Mouse (Mus musculus): ENCODE results near the gene Grk2.

The Grk2 gene

DNA sequence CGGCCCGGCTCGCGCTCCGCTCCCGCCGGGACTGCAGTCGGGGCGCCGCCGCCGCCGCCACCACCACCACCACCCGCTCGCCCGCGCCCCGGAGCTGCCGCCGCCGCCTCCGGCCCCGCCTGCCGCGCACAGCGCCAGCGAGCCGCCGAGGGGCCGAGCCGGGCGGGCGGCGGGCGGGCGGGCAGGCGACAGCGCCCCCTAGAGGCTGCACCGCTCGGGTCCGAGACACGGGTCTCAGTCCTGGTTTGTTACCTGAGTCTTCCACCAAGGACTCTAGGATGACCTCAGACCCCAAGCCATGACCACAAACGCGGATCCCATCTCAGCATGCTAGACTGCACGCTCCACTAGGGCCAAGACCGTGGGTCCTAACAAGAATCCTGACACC is at the start of gene Grk2:
Grk2 (minus strand) TSS at position 33 of the 388 bp plus-strand sequence.
- in situ Hi-C loops (cut with MboI, MseI) = no loop called here

GRCm38 (mm10) chr19:4349455-4349854 is 43.4 kb upstream of the Grk2 start:
- in situ Hi-C loops (cut with MboI, MseI) = no loop called here

DNA sequence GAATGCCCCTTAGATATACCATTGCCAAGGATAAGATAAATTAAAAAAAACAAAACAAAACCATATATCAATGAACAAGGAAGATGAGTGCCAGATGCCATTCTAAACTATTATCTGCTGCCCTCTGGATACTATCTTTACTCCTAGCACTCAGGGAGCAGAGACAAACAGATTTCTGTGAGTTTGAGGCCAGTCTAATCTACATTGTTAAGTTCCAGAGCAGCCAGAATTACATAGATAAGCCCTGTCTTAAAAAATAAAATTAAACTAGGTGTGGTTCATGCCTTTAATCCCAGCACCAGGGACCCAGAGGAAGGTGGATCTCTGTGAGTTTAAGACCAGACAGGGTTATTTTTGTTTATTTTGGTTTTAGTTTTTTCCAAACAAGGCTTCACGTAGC is 40.5 kb upstream of the Grk2 start:
- in situ Hi-C loops (cut with MboI, MseI) = no loop called here

DNA sequence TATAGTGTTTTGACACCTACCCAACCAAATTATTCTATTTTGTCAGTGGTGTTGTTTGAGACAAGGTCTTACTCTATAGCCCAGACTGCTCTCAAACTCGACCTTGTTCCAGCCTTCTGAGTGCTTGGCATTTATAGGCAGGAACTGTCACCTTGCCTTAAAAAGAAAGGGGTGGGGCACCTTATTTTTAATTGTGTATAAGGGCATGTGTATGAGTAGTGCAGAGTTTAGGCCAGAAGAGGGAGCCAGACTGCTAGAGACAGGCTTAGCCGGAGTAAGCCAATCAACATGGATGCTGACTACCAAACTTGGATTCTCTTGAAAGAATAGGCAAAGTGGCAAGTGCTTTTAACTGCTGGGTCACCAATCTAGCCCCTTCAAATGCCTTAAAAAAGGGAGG is 32.1 kb upstream of the Grk2 start:
- in situ Hi-C loops (cut with MboI, MseI) = no loop called here

DNA sequence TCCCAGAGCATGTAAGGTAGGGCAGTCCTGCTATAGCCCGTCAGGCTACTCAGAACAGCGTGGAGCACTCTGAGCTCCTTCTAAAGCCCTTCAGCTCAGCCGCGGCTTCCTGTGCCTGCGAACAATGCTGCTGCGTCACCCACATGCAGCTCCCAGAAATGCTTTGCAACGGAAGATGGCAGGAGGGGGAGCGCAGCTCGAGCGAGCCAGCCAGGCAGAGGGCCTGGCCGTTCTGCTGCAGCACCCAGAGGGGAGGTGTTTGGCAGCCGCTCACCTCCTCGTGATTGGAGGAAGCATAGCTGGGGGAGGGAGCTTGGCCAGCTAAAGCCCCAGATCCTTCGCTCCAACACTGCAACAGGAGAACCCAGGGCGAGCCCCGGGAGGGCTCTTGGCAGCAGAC is 27.8 kb upstream of the Grk2 start:
- in situ Hi-C loops (cut with MboI, MseI) = no loop called here

- in situ Hi-C loops (cut with MboI, MseI) = no loop called here
Observed at GRCm38 (mm10) chr19:4333100-4333775, 27.2 kb upstream of the Grk2 start.

- in situ Hi-C loops (cut with MboI, MseI) = no loop called here
Observed at GRCm38 (mm10) chr19:4332653-4333052, 26.6 kb upstream of the Grk2 start.

DNA sequence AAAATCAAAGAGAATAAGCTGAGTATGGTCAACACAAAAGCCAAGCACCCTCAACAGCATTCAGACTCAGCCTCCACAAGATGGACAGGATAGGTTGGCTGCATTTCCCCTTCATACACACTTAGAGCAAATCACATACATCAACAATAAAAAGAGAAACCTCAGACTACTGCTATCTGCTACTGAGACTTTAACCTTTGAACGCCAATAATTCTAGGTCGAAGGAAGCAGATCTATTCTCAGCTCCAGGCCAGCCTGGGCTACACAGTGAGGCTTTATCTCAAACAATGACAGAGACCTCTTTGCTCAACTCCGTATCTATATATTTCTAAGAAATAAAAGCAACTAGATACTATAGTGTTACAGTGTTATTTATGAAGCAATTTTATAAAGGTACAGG is 25.3 kb upstream of the Grk2 start:
- in situ Hi-C loops (cut with MboI, MseI) = no loop called here

- in situ Hi-C loops (cut with MboI, MseI) = no loop called here
Observed at GRCm38 (mm10) chr19:4330603-4331002, 24.6 kb upstream of the Grk2 start.

DNA sequence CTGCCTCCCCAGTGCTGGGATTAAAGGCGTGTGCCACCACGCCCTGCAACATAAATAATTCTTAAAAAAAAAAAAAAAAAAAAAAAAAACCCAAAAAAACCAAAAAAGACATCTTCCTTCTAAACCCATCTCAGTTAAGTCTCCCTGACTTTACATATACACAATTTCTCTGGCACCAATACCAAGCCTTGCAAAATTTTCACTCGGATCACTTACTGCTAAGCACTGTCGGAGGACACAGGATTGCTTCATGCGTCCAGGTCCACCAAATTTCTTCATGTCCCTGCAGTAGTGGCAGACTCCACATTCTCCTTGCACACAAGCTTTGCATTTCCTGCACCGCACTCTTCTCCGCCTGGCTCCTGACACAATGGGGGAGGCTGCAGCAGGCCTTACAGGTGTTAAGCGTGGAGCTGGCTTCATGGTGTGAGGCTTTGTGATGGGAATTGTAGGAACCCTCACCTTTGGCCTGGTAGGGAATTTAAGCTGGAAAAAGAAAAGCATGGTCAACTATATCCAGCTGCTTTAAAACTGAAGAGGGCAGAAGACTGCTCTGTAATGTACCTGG is 22.8 kb upstream of the Grk2 start:
- in situ Hi-C loops (cut with MboI, MseI) = no loop called here

DNA sequence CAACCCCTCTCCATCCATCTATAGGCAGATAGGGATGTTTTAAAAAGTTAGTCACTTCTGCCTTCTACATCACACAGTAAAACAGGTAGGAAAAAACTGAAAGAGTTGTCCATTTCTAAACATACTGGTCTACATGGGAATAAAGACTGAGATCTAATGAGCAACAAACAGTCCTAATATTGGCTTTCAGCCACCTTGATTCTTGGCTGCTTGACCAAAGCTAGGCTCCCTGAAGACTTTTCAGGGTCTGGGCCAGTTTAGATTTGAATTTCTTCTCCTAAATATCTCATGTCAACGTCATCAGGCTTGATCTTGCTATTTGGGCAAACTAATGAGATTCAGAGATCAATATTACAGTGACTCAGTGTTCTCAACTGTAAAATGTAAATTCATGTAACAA is 20.9 kb upstream of the Grk2 start:
- in situ Hi-C loops (cut with MboI, MseI) = no loop called here

- in situ Hi-C loops (cut with MboI, MseI) = no loop called here
Observed at GRCm38 (mm10) chr19:4326106-4326505, 20.1 kb upstream of the Grk2 start.

DNA sequence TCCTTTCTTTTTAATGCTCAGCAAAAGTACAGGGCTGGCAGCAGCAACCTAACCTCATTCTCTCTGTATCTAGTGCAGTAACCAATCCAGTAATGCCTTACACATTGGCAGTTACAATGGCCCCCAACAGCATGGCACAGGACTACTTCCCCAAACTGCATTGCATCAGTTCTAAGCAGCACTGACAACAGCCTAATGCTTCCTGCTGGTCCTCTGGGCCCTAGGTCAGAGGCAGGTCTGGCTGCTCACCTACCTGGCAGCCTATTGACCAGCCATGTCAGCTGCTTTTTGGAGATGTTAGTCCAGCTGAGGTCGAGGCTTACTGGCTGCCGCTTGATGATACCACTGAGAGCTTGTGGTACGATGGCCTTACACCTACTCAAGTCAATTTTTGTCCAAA is 16.1 kb upstream of the Grk2 start:
- in situ Hi-C loops (cut with MboI, MseI) = no loop called here

DNA sequence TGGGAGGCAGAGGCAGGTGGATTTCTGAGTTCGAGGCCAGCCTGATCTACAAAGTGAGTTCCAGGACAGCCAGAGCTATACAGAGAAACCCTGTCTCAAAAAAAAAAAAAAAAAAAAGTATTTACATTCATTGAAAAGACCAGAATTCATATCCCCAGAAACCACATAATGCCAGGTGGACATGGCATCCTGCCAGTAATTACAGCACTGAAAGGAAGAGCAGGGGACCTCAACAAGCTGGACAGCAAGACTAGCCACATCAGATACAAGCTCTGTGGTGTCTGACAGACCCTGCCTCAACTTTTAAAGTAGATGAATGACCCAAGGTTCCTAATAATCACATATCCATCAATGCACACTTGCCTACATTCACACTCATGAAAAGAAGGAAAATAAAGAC is 15.6 kb upstream of the Grk2 start:
- in situ Hi-C loops (cut with MboI, MseI) = no loop called here

- in situ Hi-C loops (cut with MboI, MseI) = no loop called here
Observed at GRCm38 (mm10) chr19:4319272-4319671, 13.2 kb upstream of the Grk2 start.

DNA sequence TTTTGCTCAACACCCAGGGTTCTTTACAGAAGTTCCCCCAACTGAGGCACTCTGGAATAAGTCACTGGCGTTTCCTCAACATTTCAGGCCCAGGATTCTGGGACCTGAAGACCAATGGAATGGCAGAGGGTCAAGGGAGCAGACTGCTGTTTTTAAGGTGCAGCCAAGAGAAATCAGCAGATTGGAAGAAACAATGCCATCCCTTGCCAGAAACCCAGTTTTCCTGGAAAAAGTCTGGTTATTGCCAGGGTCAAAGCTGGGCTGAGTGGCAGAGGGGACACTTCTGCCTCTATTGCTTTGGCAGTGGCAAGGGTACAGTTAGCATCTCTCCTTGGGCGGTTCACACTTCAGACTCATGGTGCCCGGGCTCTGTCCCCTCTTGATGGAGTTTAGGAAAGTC is 11.2 kb upstream of the Grk2 start:
- in situ Hi-C loops (cut with MboI, MseI) = no loop called here

- in situ Hi-C loops (cut with MboI, MseI) = no loop called here
Observed at GRCm38 (mm10) chr19:4315223-4315944, 9.4 kb upstream of the Grk2 start.

GRCm38 (mm10) chr19:4309776-4310185 is 3.8 kb upstream of the Grk2 start:
- in situ Hi-C loops (cut with MboI, MseI) = no loop called here

GRCm38 (mm10) chr19:4309302-4309701 is 3.3 kb upstream of the Grk2 start:
- in situ Hi-C loops (cut with MboI, MseI) = no loop called here

- in situ Hi-C loops (cut with MboI, MseI) = no loop called here
Observed at GRCm38 (mm10) chr19:4305491-4306189, 382 bp downstream of the Grk2 start.

- in situ Hi-C loops (cut with MboI, MseI) = no loop called here
Observed at GRCm38 (mm10) chr19:4304871-4305321, 1.1 kb downstream of the Grk2 start.

- in situ Hi-C loops (cut with MboI, MseI) = no loop called here
Observed at GRCm38 (mm10) chr19:4304251-4304821, 1.7 kb downstream of the Grk2 start.

All from T-helper 2 cell (primary cell).